Mouse (Mus musculus) frontal cortex, adult 2 months (tissue): ENCODE data around the gene Fry. TPM values are rescaled to one million over a fixed set of nuclear protein-coding genes. Genes with fewer than 3 reads are reported as not detected.

Experiments
- DNase-seq, 2 experiments: peaks; one replicate each; pipeline ENCODE4 v3.0.0; 2022; ENCODE audit warnings: low spot score in 1 of 2; ENCODE audit errors: extremely low spot score in 1 of 2
- polyA plus RNA-seq: library from polyadenylated mRNA; depleted of rRNA; stranded (reverse); fragments of >200 nt; gene quantifications from 2 replicates; pipeline ENCODE4 v1.2.3, GENCODE M21; 2012

Fry gene
- polyA plus RNA-seq, 1 experiment: 80.9 TPM

- no peak for DNase-seq
Observed at GRCm38 (mm10) chr5:150166811-150167210, 48.4 kb downstream of the Fry start.

DNA sequence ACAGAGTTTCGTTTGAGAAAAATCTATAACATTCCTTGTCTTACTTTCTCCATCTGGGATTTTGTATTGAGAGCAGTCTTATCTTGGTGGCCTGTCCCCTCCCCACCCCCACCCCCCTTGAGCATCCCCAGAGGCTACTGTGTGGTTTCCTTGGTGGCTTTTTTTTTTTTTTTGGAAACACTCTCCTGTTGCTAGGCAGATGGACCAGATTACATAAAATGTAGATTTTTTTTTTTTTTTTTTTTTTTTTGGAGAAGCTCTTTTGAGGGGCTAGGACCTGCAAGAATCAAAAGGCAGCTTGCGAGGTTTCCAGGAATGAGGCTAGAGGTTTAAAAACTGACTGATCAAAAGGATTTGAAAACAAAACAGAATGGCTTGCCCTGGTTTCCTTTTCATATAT is 48.8 kb downstream of the Fry start:
- no peak for DNase-seq

GRCm38 (mm10) chr5:150168712-150169111 is 50.3 kb downstream of the Fry start:
- peak; percentile 32 to 88 for DNase-seq

DNA sequence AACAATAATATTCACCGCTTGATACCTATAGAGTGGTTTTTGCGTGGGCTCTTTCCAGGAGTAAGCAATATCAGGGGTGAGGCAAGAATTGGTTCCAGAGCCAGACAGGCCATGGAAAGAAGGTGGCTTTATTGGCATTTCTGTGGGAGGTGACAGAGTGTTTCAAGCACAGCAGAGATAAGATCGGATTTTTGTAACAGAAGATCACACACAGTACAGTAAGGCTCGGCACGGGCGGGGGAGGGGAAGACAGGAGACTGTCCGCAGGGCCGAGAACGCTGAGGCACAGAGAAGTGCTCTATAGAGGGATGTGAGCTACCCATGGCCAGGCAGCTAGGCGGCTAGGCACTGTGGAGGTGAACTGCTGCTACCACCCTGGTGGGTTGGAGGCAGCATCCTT is 53.1 kb downstream of the Fry start:
- no peak for DNase-seq

DNA sequence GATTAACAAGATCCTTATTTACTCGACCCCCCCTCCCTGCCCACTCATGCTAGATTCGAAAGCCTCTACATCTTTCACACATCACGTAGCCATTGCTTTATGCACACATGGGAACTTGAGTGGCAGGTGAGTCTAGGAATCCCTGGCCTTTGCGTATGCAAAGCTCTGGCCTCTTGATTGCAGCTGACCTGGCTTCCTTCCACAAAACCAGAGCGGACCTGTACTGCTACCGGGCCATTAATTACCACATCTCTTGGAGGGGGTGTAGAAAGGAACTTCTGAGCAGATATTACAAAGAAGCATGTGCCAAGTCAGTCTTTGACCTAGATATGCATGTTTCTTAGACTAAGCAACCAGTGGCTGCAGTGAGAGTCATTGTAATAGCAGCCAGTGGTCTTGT is 55.4 kb downstream of the Fry start:
- DNase-seq: no peak

DNA sequence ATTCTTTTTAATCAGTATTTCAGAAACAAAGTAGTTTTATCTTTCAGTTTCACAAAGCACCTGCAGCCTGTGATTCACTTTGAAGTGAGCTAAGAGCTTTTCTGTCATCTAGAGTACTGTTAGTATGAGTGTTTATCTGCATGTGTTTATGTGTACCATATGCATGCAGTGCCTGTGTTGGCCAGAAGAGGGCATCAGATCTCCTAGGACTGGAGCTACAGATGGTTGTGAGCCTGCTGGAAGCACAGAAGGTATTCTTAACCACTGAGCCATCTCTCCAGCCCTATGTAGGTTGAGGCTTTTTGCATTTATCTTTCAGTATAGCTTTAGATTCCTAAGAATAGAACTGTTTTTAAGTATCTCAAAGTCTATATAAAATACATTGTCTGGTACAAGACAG is 56.5 kb downstream of the Fry start:
- DNase-seq: no peak

DNA sequence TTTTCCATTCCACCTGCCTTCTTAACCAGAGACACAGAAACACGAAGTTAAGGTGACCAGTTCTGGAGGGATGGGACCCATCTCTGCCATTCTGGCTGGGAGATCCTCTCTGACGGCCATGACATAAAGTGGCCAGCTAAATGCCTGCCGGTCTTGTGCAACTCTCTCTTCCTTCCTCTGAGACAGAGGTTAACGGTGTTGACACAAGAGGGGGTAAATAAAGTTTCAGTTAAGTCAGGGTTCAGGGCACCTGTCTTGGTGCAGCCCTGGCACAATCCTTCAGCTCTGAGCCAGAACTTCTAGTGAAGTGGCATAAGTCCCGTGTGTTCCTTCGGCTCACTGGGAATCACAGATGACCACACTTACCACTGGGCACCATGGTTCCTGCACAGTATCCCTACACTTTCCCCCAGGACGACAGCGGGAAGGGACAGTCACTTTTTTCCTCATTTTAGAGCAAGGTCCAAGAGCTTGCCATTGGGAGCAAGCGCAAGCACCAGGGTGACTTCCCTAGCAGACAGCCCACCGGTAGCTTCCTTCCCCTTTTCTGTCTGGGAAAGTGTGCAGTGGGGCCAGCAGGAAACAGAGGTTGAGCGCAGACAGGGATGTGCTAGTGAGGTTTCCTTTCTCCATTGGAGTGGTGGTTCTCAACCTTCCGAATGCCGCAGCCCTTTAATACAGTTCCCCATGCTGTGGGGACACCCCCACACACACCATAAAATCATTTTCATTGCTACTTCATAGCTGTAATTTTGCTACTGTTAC is 58.0 kb downstream of the Fry start:
- DNase-seq: no peak

DNA sequence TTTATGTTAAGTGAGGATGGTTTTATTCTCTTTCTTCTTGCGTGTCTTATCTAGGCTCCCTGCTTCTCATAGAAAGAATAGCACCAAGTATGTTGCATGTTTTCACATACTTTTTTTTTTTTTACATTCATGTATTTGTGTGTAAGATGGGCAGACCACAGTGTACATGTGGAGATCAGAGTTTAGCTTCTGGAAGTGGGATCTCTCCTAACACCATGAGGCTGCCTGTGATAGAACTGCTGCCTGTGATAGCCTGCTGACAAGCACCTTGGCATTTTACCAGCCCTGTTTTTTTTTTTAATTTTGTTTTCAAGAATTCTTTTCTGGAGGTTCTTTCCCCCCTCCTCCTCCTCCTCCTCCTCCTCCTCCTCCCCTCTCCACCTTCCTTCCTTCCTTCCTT is 59.3 kb downstream of the Fry start:
- no peak for DNase-seq

- no peak for DNase-seq
Observed at GRCm38 (mm10) chr5:150178194-150178801, 59.9 kb downstream of the Fry start.

DNA sequence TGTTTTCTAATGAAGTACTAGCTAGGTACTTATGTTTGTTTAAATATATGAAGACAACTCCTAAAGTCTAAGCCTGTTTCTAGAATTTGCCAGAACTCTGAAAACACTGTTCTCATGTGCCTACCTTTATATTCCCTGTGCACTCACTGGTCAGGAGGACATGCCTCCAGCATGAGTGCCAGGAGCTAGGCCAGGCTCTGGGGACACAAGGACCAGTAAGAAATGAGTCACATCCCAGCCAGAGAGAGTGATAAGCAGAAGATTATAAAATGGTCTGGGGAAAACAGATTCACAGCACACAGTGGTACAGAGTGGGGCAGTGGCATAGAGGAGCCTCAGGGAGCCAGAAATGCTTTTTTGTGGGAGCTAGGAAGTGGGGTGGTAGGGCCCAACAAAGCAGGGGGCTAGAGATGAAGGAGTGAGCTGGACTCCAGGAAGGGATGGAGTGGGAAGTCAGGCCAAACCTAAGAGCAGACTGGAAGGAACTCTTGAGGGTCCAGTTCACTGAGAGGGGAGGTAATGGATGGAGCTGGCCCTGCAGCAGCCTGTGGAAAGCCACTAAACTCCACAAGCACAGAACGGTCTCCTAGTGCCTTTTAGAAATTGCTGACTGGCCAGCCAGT is 62.7 kb downstream of the Fry start:
- DNase-seq: no peak

GRCm38 (mm10) chr5:150184959-150185358 is 66.5 kb downstream of the Fry start:
- no peak for DNase-seq

- DNase-seq: no peak
Observed at GRCm38 (mm10) chr5:150186121-150186520, 67.7 kb downstream of the Fry start.

DNA sequence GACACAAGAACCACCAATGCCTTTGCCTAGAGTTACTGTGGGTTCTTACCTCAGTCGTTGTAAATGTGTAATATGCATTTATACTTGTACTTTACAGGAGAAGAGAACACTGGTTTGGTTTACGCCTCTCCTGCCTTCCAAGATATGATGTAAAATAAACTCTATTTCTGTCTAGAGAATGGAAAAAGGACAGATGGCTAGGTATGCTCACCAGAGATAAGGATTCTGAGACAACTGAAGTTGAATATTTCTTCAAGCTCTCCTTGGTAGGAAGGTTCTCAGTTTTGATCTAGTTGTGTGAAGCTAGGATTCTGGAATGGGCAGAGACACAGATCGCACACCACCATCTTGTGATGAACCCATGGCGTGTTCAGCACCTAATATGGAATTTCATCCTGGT is 68.2 kb downstream of the Fry start:
- no peak for DNase-seq

DNA sequence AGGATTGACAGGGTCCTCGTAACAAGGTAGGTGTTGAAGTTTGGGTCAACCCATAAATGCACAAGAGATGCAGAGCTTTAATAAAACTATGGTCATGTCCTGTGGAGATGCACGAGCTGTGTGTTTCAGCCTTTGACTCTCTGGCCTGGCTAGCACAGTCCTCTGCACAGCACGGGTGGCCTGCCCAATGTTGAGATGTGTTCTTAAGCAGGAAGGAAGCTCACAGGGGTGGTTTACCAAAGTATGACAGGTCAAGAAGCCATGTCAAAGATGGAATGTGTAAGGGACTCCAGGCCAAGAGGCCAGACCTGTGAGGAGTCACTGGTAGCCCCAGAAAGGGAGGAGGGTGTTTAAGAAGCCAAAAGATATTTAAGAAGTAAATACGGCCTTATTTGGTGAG is 69.6 kb downstream of the Fry start:
- DNase-seq: no peak

DNA sequence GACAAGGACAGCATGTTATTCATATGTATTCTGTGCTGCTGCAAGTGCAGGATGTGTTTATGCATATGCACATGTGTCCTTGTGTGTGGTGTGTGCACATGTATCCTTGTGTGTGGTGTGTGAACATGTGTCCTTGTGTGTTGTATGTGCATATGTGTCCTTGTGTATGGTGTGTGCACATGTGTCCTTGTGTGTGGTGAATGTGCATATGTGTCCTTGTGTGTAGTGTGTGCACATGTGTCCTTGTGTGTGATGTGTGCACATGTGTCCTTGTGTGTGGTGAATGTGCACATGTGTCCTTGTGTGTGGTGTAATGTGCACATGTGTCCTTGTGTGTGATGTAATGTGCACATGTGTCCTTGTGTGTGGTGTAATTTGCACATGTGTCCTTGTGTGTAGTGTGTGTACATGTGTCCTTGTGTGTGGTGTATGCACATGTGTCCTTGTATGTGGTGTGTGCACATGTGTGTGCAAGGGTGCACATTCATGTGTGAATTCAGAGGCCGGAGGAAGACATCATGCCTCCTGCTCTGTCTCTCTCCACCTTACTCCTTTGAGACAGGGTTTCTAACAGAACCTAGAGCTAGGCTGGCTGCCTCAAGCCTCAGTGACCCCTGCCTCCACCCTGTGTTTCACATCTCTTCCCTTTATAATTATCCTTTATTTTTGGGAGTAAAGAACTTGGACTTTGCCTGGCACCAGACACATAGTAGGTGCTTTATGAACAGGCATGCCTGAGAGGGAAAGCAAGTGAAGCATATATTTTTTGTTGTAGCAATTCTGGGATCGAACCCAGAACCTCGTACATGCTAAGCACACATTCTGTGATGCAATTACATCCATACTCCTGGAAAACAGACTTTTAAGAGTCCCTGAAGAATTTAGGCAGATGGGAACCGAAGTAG is 72.3 kb downstream of the Fry start:
- no peak for DNase-seq

DNA sequence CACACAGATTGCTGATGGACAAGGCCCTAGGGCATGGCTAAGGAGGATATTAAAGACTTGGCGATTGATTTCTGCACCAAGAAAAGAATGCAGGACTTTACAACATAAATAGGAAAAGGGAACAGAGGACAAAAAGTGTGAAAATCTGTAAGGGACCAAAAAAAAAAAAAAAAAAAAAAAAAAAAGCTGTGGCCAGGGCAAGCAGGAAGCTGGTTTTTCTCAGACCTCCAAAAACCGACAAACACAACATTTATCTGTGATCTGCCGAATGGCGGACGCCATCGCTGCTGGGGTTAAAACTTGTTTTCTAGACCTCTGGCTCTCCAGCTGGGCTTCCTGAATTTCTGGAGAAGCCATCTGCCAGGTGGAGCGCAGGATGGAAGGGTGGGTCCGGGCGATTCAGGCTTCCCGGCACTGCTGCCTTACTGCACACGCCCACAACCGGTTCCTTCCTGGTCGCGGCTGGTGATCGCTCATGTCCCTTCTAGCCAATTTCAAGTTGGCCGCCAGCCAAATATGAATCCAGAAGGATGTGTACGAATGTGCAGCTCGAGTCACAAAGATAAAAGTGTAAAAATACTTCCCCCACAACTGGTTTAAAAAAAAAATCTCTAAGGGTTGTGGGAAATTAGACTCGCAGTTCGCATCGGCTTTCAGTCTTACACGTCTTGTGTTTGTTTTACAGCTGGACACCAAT is 77.2 kb downstream of the Fry start:
- peak; percentile 57 to 83 for DNase-seq

- no peak for DNase-seq
Observed at GRCm38 (mm10) chr5:150196211-150196585, 77.8 kb downstream of the Fry start.

GRCm38 (mm10) chr5:150196881-150197311 is 78.5 kb downstream of the Fry start:
- DNase-seq: no peak

DNA sequence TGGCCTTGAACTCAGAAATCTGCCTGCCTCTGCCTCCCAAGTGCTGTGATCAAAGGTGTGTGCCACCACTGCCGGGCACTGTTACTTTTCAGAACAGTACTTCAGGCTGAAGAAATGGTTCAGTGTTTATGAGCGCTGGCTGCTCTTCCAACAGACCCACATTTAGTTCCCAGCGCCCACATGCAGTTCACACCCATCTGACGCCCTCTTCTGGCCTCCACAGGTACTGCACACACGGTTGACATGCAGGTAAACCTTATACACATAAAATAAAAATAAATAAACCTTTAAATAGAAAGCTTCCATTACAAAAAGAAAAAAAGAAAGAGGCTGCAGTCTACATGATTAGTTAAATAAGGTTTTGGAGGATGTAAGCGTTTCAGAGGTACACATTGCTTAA is 88.3 kb downstream of the Fry start:
- no peak for DNase-seq

DNA sequence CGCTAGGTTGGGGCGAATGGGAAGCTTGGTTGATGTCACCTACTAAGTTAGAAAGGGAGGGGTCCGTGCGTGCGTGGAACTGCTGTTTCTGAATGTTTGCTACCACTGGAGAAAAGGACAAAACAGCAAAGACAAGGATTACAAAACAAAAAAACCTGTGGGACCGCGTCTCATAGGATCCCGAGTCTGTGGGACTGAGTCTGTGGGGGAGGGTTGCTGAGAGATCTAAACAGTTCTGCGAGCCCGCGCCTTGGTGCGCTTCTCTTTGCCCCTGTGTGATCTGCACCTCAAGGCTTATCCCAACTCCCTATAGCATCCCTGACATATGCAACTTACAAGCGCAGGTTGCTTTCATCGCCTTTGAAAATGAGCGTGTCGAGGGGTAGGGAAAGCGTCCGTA is 89.2 kb downstream of the Fry start:
- no peak for DNase-seq
